Mouse (Mus musculus) spleen, embryonic (tissue): ENCODE data around the gene Tnk2.

Experiments
- CTCF ChIA-PET: fragments of 350-600 bp; sonication (Branson Sonifier 250); formaldehyde crosslinking; loops from one replicate; lab custom pipeline; 2022; lab: Charles Lee

Tnk2 gene

GRCm38 (mm10) chr16:32643661-32644061 lies at the start of gene Tnk2:
Gene Tnk2 (plus strand): TSS chr16:32643874.
- CTCF ChIA-PET: interaction anchor here (0.7 kb wide), 2 partner anchors 25 to 871 kb away, joined by 5 to 11 read pairs; no protein-coding TSS in a partner anchor

- CTCF ChIA-PET: no interaction called here
Measured at GRCm38 (mm10) chr16:32593916-32594315, 49.8 kb upstream of the Tnk2 start.

- CTCF ChIA-PET: no interaction called here
Measured at GRCm38 (mm10) chr16:32594701-32595100, 49.0 kb upstream of the Tnk2 start.

- CTCF ChIA-PET: no interaction called here
Measured at GRCm38 (mm10) chr16:32595142-32595855, 48.4 kb upstream of the Tnk2 start.

GRCm38 (mm10) chr16:32597909-32598381 lies 45.7 kb upstream of the Tnk2 start:
- CTCF ChIA-PET: interaction anchor here (0.7 kb wide), 1 partner anchor 820 kb away, joined by 7 read pairs; no protein-coding TSS in a partner anchor

- CTCF ChIA-PET: no interaction called here
Measured at GRCm38 (mm10) chr16:32599151-32599550, 44.5 kb upstream of the Tnk2 start.

- CTCF ChIA-PET: no interaction called here
Measured at GRCm38 (mm10) chr16:32602193-32602685, 41.4 kb upstream of the Tnk2 start.

GRCm38 (mm10) chr16:32607562-32608343 lies 35.9 kb upstream of the Tnk2 start:
- CTCF ChIA-PET: interaction anchor here (0.6 kb wide), 1 partner anchor 504 kb away, joined by 9 read pairs; no protein-coding TSS in a partner anchor

- CTCF ChIA-PET: interaction anchor here (0.6 to 0.7 kb wide), 2 partner anchors 26 to 504 kb away, joined by 5 to 9 read pairs; no protein-coding TSS in a partner anchor
Measured at GRCm38 (mm10) chr16:32608344-32608711, 35.3 kb upstream of the Tnk2 start.

GRCm38 (mm10) chr16:32608712-32609400 lies 34.8 kb upstream of the Tnk2 start, which contains the start of gene Tfrc:
Gene Tfrc (plus strand): TSS chr16:32608920.
- CTCF ChIA-PET: interaction anchor here (0.7 kb wide), 1 partner anchor 25 kb away, joined by 5 read pairs; no protein-coding TSS in a partner anchor

- CTCF ChIA-PET: interaction anchor here (0.7 kb wide), 1 partner anchor 61 kb away, joined by 6 read pairs; no protein-coding TSS in a partner anchor
Measured at GRCm38 (mm10) chr16:32609401-32609779, 34.3 kb upstream of the Tnk2 start.

GRCm38 (mm10) chr16:32610460-32611255 lies 33.0 kb upstream of the Tnk2 start:
- CTCF ChIA-PET: interaction anchor here (0.6 kb wide), 1 partner anchor 1180 kb away, joined by 3 read pairs; no protein-coding TSS in a partner anchor

GRCm38 (mm10) chr16:32612052-32612451 lies 31.6 kb upstream of the Tnk2 start:
- CTCF ChIA-PET: interaction anchor here (0.5 to 1.3 kb wide), 2 partner anchors 26 to 75 kb away, joined by 3 to 12 read pairs; no protein-coding TSS in a partner anchor

GRCm38 (mm10) chr16:32613269-32613834 lies 30.3 kb upstream of the Tnk2 start:
- CTCF ChIA-PET: interaction anchor here (1.3 kb wide), 1 partner anchor 25 kb away, joined by 3 read pairs; no protein-coding TSS in a partner anchor

- CTCF ChIA-PET: no interaction called here
Measured at GRCm38 (mm10) chr16:32614047-32614446, 29.6 kb upstream of the Tnk2 start.

- CTCF ChIA-PET: no interaction called here
Measured at GRCm38 (mm10) chr16:32618946-32619345, 24.7 kb upstream of the Tnk2 start.

GRCm38 (mm10) chr16:32628140-32628539 lies 15.5 kb upstream of the Tnk2 start:
- CTCF ChIA-PET: no interaction called here

GRCm38 (mm10) chr16:32632328-32632824 lies 11.3 kb upstream of the Tnk2 start:
- CTCF ChIA-PET: interaction anchor here (0.6 to 1.5 kb wide), 2 partner anchors 22 to 49 kb away, joined by 3 read pairs; no protein-coding TSS in a partner anchor

GRCm38 (mm10) chr16:32633486-32634012 lies 10.1 kb upstream of the Tnk2 start:
- CTCF ChIA-PET: no interaction called here
